Mouse (Mus musculus) ovary, postnatal 36 days (tissue): ENCODE data around the gene Bbs9.
"Not testable (repeated sequence)": the region's sequence is repeated elsewhere in the genome, so short reads cannot be mapped to it uniquely, and the experiment has no call there.

Experiments
- DNase-seq: peaks from one replicate; pipeline ENCODE4 v3.0.0; 2022; ENCODE audit warnings: low spot score, mixed read lengths

Gene Bbs9

GRCm38 (mm10) chr9:22475424-22475868 lies at the start of gene Bbs9:
Gene Bbs9, plus strand, starts transcription at chr9:22475715.
- DNase-seq: peak; percentile 90

- no peak for DNase-seq
Observed at GRCm38 (mm10) chr9:22428028-22428665, 47.4 kb upstream of the Bbs9 start.

- DNase-seq: no peak
Observed at GRCm38 (mm10) chr9:22428666-22429410, 46.7 kb upstream of the Bbs9 start.

- no peak for DNase-seq
Observed at GRCm38 (mm10) chr9:22429533-22430241, 45.8 kb upstream of the Bbs9 start.

GRCm38 (mm10) chr9:22430315-22430840 lies 45.1 kb upstream of the Bbs9 start:
- DNase-seq: no peak

- no peak for DNase-seq
Observed at GRCm38 (mm10) chr9:22433221-22433620, 42.3 kb upstream of the Bbs9 start.

- DNase-seq: no peak
Observed at GRCm38 (mm10) chr9:22434101-22434500, 41.4 kb upstream of the Bbs9 start.

- DNase-seq: no peak
Observed at GRCm38 (mm10) chr9:22438826-22439225, 36.7 kb upstream of the Bbs9 start.

GRCm38 (mm10) chr9:22443157-22443556 lies 32.4 kb upstream of the Bbs9 start:
- DNase-seq: no peak

- DNase-seq: no peak
Observed at GRCm38 (mm10) chr9:22445123-22445522, 30.4 kb upstream of the Bbs9 start.

GRCm38 (mm10) chr9:22447213-22447612 lies 28.3 kb upstream of the Bbs9 start:
- no peak for DNase-seq

- no peak for DNase-seq
Observed at GRCm38 (mm10) chr9:22448420-22448819, 27.1 kb upstream of the Bbs9 start.

GRCm38 (mm10) chr9:22449209-22449608 lies 26.3 kb upstream of the Bbs9 start:
- no peak for DNase-seq

GRCm38 (mm10) chr9:22452697-22453096 lies 22.8 kb upstream of the Bbs9 start:
- DNase-seq: no peak

- no peak for DNase-seq
Observed at GRCm38 (mm10) chr9:22453501-22453924, 22.0 kb upstream of the Bbs9 start.

- DNase-seq: not testable (repeated sequence)
Observed at GRCm38 (mm10) chr9:22453990-22454389, 21.5 kb upstream of the Bbs9 start, which contains the start of gene Gm17545. Gene Gm17545, plus strand, starts transcription at chr9:22454290.

- DNase-seq: no peak
Observed at GRCm38 (mm10) chr9:22455041-22455440, 20.5 kb upstream of the Bbs9 start.

- no peak for DNase-seq
Observed at GRCm38 (mm10) chr9:22457142-22457835, 18.2 kb upstream of the Bbs9 start.

GRCm38 (mm10) chr9:22461946-22462345 lies 13.6 kb upstream of the Bbs9 start:
- DNase-seq: no peak

- DNase-seq: no peak
Observed at GRCm38 (mm10) chr9:22466212-22466611, 9.3 kb upstream of the Bbs9 start.

- DNase-seq: no peak
Observed at GRCm38 (mm10) chr9:22467371-22468169, 7.9 kb upstream of the Bbs9 start.
